Mouse (Mus musculus) megakaryocyte, adult 5-6 weeks (primary cell): ENCODE measurements at regions not wholly inside any gene's neighbourhood (a gene's known extent, or its start where the extent isn't known, plus 50 kb on each side); places are given as distances from the start of the nearest gene placed in this dataset.
"Not testable (repeated sequence)": the region's sequence is repeated elsewhere in the genome, so short reads cannot be mapped to it uniquely, and the experiment has no call there.

Source experiments
- ATAC-seq: 2 replicates; pipeline ENCODE4 v1.8.0; 2016; ENCODE audit warnings: mild to moderate bottlenecking, inconsistent platforms; ENCODE audit not compliant: poor library complexity, severe bottlenecking

DNA sequence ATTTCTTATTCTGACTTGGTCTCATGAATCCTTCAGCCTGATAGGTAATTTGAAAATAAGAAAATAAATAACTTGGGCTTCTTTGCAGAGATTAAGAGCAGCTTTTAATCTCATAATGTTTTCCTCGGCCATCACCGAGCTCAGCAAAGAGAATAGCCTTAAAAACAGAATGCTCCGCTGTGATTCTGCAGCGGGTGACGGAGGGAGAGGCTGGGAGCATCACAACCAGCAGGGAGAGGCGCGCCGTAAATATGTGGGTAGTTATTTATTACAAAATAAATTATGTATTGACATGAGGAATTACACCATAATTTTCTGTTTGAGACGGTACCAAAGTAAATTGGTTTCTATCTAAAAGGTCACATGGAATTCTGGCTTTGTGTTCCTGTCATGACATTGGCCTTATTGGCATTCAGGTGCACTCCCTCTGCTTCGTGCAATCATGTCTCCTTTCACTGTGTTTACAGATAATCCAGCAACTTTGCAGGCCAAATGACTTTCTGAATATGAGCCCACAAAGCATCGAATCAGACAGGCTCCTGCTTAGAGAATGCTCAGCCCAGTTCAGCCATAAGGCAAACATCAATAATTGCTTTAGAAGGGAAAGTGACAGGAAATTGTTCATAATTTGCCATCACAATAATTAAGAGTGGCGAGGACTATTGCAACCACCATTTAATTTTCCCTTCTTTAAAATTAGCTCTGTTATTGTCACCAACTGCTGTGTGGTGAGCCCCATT is 494.4 kb downstream of the Hace1 start:
- no peak for ATAC-seq

DNA sequence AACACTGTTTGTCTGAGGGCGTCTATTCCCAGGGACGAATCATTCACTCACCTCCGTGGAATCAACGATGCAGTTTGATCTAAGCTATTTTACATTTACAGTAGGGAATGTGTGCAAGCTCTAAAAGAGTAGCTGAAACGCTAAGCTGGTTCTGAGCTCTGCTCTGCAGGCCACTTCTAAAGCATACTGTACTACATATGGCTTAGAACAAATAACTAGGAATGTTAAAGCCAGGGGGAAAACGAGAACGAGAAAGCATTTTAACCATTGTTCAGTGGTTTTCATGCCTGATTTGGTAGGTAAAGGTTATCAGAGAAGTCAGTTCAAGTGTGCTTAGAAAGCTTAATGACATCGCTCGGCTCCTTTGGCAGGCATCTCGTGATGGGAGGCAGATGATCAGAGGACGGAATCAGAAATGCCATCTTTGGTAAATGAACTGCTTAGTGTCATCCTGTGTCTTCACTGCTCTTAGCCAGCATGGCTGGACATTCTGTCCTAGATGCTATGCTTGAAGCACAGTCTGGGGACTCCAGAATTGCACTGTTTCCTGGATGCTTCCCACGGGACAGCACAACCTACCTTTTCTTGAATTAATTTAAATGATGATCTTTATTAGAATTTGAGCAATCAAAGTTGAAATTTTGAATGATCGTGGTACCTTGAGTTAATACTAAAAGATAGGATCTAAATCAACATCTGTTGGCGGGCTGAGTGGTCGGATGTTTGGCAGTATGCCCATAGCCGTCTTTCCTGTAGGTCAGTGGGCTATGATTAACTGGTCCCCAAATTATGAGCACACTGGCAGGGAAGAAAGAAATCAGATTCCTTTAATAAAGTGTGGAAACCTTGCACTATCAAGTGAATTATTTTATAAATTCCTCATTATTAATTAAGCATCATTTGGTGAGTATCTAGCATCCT is 495.2 kb downstream of the Hace1 start:
- no peak for ATAC-seq

DNA sequence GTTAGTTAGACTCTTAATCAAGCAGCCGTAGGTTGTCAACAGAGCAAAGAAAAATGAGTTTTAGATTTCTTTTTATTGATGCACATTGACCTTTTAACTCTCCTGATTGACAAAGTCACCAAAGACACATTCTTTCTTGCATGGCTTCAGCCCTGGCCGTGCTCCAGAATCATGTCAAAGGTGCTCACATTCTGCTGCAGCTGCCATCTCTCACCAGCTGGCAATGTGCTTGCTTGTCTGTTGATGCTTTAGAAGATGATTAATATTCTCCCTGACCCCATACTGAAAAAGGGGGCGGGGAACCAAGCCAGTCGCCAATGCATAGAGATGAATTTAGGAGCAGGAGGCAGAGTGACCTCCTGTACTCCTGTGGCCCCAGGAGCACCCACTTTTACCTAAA is 510.1 kb downstream of the Hace1 start:
- no peak for ATAC-seq

DNA sequence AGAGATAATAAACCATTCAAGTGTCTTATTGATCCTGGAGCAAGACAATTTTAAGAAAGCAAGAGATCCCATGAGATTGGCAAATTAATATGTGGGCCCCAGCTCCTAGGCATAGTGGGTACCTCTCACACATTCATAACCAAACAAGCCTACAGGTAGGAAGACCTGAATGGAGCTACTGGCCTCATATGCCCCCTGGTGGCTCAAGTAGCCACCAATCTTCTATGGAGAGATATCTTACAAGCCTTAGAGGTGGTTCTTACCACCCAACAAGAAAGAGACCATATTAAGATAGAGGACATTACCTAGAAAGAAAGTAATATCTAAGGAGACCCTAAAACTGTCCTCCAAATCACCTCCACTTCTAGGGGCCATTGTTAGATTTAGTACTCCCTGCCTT is 523.2 kb downstream of the Hace1 start:
- ATAC-seq = no peak

DNA sequence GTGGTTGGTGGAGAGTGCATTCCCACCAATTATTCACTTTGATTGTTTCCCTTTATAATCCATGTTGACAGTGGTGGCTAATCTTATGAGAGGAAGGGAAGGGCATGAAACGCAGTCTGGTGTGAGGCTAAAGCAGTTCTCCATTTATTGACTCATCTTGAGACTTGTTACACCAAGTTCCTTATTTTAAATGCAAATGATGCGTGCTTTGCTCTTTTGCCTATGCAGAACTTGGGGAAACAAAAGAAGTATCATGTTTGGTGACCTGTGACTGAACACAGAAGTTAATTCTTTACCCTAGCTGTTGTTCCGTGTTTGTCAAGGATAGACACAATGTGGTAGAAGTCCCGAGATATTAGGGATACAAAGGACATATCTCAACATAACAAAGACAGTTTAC is 531.2 kb downstream of the Hace1 start:
- ATAC-seq = no peak

DNA sequence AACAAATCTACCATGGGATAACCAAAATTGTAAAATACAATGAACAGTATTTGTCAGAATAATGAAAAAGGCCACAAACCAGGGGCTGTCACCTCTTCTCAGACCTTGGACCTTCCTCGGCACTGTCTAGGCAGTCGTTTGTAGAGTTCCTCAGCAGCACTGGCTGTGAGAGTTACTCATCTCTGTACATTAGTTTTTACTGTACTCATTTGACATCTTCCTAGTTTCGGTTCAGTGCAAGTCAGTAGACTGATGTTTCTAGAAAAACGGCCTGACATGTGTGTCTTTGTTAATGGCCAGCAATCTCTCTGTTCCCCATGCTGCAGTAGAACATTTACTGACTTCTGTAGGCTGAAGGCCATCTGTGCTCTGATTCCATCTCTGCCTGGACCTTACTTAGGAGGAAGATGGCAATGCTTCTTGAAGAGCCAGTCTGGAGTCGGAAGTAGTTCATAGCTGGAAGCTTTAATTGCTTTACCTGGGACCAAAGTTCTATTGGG is 537.1 kb downstream of the Hace1 start:
- no peak for ATAC-seq

DNA sequence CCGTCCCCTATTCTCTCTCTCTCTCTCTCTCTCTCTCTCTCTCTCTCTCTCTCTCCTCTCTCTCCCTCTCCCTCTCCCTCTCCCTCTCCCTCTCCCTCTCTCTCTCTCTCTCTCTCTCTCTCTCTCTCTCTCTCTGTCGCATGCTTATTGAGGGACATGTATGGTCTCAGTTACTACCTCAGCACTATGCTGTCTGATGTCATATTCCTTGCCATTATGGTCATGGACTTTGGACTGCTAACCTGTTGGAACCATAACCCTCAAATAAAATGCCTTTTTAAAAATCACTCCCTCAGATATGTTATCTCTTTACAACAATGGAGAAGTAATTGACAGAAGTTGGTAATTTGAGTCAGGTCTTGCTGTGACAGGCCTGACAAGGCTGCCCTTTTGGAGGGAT is 544.8 kb downstream of the Hace1 start:
- ATAC-seq = not testable (repeated sequence)

DNA sequence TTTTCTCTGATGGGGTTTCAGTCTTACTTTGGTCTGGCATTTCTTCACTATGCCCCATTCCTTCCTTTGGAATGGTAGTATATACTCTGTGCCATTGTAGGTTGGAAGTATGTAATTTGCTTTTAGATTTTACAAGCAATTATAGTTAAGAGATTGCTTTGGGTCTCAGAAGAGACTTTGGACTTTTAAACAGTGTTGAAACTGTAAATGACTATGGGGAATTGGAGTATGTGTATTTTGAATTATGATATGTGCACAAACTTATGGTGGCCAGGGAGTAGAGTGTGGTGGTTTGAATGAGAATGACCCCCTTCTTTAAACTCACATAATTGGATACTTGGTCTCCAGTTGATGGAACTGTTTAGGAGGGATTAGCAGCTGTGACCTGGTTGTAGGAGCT is 546.2 kb downstream of the Hace1 start:
- no peak for ATAC-seq

DNA sequence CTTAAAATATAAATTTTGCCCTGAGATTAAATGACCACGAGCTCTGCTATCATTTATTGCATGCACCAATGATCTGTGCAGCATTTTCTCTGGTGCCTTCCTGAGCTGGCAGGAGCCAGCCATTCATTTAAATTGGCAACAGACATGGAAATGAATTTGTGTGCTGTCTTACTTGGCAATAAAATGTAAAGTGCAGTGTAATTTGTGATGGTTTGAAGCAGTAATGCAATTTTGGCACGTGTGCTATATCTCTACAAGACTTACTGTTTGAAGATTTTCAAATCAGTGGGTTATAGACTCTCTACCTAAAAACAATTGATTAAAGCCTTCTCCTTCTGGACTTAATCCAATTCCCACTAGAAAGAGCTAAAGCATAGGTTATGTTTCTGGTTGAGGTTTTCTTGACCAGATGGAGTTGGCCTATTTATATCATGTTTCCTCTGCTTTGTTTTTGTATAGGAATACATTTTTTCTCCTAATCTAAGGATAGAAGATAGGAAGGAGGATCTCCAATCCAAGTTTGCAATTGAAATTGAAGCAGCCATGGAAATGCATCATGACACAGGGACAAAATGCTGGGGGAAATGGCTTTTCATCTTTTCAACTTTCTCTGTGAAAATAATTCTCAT is 557.6 kb downstream of the Hace1 start:
- no peak for ATAC-seq

DNA sequence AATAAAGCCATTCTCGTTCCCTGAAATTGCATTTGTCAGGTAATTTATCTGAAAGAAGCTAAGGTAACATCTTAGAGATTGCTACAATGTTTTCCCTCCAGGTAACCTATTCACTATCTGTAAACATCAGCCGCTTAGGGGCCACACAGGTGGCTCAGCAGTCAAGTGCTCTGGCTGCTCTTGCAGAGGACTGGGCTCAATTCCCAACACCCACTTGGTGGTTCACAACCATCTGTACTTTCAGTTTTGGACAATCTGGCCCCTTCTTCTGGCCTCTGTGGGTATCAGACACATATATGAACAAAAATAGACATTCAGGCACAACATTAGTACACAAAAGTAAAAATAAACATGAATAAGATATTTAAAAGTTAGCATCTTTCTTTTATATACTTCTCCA is 596.4 kb downstream of the Hace1 start:
- no peak for ATAC-seq

DNA sequence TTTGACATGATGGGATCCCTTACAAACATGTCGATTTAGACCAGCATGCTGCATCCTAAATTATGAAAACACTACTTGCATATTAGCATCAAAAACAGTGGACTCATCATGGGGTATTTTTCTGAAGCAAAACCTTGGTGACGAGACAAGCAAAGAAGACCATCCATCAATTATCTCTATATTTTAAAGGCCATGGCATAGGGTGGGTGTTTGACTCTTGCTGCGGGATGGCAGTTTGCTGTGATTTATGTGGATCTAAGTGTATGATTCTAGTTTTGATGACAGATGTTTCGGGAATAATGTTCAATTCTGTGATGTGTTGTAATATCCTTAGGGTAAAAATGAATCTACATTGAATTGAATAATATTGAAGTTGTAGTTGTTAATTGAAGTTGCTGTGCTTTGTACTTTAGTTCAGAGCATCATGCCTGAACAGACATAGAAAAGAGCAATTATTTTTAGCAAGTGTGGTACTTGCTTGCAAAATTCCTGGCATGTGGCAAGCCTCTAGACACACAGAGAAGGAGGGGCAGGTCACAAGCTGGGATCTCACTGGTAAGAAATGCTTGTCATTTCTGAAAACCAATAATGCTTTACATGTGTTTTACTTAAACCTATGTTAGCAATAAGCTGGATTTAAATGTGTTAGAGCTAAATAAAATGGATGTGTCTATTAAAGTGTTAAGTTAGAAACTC is 608.3 kb downstream of the Hace1 start:
- ATAC-seq = no peak

DNA sequence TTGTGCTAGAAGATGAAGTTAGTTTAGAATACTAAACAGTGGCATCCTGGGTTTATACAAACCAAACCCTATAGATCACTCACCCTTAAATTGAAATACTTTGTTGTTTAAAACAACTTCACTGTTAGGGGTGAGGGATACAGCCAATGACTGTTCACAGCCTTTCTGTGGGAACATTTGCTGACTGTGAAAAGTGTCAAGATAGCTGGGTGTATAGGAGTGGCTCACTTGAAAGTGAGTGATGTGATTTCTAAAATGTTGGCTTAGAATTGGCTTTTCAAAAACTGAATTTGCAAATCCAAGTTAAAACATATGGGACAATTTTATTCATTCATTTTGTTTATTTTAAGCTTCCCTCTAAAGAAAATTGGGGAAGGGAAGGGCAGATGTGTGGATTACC is 616.5 kb downstream of the Hace1 start:
- ATAC-seq = no peak

DNA sequence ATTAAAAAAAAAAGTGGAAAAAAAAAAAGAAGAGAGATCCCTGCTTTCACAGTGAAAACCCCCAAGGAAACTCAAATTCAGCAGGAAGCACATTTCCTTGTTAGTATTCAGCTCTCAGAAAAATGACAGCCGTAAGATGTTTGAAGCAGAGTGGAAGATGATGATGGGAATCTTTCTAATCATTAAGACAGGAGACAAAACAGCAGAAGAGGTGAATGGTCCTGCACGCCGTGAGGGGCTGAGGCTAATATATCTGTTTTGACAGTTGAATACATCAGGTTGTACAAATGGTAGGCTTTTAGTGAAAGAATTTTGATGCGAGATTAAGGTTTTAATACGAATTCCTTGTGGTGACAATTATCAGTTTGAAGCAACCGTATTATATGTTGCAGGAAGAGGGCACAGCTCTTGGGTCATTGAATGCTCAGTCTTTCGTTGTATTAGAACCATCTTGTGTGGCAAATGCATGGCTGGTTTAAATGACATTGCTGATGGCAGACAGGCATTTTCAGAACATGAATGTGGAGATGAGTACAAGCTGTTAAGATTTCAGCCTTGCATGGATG is 649.3 kb downstream of the Hace1 start:
- no peak for ATAC-seq

DNA sequence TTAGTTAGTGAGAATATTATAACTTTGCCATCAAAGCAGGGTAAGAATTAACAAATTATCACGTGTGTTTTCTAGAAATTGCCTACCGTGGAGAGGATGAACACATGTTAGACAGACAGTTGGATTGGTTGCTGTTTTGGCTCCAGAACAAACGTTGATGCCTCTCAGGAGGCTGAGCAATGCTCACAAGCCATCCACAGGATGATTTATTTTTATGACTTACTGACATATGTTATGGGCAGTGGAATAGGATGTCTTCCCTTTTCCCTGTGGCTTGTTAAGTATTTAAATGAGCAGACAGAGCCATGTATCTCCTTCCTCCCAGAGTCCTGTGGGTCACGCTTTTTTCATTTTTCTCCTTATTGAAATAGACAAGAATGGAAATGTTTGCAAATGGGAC is 652.0 kb downstream of the Hace1 start:
- no peak for ATAC-seq

DNA sequence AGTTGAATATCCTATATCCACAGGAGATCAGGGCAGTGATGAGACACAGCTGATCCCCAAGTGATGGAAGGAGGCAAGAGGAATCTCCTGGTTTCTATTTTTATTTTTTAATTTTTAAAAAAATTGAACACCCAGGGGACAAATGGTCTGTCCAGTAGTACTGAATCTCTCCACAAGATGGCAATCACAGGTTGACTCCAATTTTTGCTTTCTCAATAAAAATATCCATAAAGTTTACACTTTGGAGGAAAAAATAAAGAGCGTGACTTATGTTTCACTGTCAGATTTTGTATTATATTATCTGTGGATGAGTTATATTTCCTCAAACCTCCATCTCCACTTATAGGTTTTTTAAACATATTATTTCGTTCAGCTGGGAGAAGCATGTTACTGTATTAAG is 658.0 kb downstream of the Hace1 start:
- no peak for ATAC-seq

DNA sequence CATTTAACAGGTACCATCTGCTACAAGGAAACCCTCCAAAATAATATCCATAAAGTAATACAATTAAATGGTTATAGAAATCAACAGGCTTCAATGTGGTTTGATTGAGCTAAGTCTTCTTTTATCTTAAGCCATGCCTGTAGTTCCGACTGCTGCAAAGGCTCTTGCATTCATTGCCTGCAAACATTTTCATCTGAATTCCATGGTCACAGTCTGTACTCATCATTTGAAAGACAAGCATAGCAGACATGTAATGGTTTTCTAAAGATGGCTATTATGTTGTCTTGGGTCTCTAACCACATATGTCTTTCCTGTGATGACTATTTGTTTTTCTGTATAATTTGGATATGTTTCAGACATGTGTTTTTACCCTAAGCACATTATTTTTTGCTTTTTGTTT is 677.9 kb downstream of the Hace1 start:
- ATAC-seq = no peak

DNA sequence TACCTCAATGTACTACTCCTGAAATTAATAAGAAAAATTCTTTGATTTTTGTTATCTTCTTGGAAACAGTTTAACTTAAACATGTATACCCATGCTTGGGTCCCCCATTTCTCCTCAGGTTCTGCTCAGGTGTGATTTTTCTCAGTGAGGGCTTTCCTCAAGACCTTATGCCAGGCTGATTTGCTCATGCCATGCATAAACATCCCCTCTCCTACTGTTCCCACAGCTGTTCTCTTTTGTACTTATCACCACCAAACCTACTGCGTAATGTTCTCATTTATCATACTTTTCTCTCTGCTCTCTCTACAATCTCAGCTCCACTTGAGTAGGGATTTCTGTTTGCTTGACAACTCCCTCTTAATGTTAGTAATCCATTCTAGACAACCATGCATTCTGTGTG is 692.1 kb downstream of the Hace1 start:
- ATAC-seq = no peak

DNA sequence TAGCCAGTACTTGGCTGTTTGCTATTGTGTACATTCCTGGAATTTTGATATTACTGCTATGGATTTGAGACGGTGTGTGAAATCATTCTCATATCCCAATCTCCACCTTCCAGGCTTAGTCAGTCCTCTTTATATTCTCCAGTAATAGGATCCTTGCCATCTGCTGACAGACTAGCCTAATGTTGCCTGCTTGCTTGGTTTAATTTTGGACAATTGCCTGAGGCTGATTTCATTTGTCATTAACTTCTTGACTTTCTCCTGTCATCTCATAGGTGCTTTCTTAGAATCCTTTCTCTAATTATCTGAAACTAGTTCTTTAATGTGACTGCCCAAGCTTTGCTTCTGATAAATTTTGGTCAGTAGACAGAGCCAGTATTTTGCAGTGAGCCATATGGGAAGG is 696.2 kb downstream of the Hace1 start:
- no peak for ATAC-seq

DNA sequence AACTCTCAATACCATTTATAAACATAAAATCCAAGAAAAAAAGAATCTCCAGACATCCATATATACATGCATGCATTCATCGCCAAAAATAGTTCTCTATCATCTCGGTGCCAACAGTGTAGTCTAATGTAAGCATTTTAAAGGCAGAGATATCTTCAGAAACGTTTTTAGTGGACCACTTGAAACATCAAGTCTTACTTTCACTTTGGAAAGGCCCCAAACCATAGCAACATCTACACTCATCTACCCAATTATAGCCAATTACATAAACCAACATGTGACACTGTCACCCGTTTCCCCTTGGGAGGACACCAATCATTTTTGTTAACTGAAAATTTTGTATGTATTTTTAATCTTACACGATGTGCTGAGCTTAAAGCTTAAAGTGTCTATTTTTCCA is 716.7 kb downstream of the Hace1 start:
- ATAC-seq = no peak

DNA sequence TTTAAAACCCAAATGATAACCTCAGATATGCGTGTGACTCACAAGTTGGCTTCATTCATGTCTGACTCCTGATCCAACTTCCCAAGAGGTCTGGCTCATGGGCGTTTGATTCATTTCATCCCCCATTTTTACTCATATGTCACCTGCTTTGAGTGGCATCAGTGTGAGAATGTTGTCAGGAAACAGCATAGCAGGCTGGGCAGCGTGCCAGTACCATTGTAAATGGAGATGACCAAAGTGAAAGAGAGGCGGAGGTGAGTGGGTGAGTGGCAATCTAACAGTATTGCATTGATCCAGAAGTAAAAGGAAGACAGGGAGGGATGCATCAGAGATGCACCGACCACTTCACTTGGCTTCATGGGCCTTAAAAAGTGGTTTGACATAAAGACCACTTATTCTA is 720.7 kb downstream of the Hace1 start:
- no peak for ATAC-seq

DNA sequence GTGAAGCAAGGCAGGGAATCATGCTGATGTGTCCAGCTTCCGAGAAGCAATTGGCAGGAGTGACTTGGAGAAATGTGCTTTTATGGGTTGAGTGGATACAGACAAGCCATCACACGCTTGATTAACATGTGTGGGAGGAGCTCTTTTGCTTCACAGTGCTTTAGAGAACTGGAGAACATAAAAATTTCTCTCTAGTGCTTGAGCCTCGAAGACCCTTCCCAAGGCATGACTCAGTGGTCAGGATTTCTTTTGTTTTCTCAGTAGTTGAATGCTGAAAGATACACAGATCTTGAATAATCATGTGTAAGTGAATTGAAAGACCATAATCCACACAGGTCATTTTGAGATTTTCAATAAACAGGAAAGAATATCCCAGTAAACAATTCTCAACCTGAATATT is 721.9 kb downstream of the Hace1 start:
- ATAC-seq = no peak
